Mouse (Mus musculus) embryo, embryonic 9.5 days (tissue): ENCODE data around the gene Figla.

Experiments used
- DNase-seq: peaks from one replicate; pipeline ENCODE4 v3.0.0-alpha.2; 2017; ENCODE audit errors: extremely low spot score

The Figla gene

DNA sequence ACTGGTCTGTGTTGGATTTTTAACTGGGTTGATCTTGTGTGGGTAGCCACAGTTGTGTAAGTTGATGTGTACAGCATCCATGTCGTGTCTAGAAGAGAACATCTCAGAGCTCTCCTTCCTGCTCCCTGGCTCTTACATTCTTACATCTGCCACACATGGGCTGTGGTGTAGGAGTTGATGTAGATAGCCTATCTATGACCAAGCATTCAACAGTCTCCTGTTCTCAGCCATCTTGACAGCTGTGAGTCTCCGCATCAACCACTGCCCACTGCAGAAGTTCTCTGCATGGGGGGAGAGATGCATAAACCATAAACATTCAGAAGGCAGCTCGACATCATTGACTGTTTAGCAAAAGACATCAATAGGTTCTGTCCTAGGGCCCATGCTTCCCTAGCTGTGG is 53.9 kb downstream of the Figla start:
- DNase-seq: no peak

DNA sequence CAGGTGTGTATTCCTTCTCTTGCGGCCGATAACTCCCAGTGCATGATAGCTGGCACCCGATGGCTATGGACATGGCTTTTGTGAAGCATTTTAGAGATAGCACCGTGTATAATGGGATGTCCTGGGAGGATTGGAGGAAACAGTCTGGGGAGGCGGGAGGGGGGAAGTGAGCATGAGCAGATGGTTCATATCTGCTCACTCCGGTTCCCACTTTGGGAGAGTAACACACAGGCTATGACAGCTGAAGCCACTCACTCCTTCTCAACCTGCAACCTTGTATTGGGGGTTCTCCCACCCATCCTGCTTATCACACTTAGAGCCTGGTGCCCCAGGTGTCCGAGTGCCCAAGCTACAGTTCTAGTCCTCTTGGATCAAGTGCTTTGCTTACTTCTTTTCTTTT is 54.3 kb downstream of the Figla start:
- no peak for DNase-seq
